Mouse (Mus musculus) R1 (cell line): ENCODE measurements around the gene Fam169a.

Experiments
- DNase-seq: peaks from one replicate; pipeline ENCODE4 v3.0.0-alpha.2; 2018; ENCODE audit warnings: low read depth, low spot score

Fam169a gene

DNA sequence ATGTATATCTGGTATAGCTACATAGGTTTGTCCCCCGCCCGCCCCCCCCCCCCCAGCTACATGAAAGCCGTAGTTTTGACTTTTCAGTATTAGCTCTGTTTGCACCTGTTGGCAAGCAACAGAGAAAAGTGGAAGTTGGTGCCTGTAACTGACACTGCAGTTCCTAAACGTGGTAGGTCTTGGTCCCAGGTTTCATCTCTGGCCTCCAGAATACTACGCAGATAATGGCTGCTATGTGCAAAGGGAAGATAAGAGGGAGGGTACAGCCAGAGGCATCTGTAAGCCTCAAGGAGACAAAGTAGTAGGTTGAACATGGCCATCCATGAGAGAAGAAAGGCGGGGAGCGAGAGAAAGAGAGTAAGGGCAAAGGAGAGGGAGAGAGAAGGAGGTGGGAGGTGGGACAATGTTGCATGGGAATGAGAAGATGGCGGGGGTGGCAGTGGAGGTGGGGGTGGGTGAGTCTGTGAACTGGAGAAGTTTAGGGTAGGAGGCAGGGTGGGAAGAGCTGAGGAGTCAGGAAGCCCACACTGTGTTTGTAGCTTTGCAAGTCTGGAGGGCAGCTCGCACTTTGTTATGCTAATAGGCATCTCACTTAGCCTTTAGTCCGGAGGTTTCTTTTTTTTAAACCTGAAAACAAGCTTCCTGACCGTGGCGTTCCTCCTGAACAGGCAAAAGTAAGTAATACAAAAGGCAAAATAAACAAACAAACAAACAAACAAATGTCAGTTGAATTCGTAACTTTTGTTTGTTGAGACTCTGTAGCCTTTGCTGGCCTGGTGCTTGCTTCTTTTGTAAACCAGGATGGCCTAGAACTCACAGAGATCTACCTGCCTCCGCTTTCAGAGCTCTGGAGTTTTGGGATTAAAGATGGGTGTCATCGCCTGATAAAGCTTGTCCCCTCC, at the start of gene Fam169a:
Gene Fam169a (plus strand): TSS at position 638 of the 902 bp plus-strand sequence.
- peak; percentile 98 for DNase-seq

DNA sequence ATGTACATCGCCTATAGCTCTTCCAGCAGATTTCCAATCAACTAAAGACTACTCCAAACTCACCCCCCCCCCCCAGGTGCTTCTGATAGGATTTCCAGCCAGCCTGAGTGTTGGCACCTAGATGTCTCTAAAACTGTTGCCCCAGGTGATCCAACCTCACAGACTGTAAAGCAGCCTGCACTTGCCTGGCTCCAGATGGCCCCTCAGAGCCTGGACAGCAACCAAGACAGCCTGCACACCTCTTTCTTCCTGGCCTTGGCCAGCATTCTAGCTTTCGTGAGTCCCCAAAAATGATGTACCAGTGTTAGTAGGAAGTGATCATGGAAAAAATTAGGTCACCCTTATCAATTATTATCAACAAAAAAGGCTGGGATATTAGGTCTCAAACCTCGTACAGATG, 49.4 kb upstream of the Fam169a start:
- DNase-seq, result no peak

DNA sequence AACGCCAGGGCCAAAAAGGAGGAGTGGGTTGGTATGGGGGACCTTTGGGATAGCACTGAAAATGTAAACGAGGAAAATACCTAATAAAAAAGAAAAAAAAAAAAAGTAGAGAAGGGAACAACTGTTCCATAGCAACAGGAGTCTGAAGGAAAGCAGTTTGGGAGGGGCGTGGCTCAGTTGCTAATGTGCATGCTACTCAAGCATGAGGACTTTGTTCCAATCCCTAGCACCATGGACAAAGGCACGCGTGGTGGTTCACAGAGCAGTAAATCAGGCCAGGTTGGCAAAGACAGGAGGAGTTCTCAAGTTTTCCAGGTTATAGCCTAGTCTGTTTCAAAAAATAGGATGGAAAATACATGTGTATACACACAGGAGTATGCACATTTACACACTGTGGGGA, 47.0 kb upstream of the Fam169a start:
- DNase-seq, result peak; percentile 88

DNA sequence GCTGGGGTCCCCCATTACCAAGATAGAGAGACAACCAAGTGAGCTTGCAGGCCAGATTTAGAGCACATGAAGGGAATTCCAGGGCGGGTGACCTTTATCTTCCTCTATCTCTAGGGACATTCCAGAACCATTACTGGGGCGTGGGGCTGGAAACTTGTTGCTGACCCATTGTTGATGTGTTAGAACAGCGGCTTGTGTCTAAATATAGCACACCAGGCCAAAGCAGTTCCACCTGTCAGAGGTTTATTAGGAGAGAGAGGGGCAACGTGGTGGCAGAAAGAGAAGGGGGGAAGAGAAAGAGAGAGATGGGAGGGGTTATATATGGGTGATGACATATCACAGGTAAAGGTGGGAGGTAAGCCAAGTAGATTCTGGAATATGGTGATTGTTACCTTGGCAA, 45.2 kb upstream of the Fam169a start:
- DNase-seq, result peak; percentile 40

DNA sequence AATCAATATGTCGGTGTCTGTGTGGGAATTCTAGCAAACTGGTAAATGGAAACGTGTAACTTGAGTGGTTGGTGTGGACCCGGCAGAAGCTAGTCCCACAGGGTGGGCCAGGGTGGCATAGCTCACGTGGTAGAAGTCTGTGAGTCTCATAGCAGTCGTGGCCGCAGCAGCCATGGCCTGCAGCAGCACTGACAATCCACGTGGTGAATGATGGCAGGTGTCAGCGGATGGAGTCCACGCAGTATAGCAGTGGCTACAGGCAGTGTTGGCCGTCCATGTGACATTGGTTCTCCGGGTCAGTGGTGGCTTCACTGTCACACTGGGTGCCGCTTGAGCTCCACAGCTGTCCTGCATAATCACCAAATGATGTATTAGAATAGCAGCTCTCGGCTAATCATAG, 37.0 kb upstream of the Fam169a start:
- DNase-seq, result no peak

DNA sequence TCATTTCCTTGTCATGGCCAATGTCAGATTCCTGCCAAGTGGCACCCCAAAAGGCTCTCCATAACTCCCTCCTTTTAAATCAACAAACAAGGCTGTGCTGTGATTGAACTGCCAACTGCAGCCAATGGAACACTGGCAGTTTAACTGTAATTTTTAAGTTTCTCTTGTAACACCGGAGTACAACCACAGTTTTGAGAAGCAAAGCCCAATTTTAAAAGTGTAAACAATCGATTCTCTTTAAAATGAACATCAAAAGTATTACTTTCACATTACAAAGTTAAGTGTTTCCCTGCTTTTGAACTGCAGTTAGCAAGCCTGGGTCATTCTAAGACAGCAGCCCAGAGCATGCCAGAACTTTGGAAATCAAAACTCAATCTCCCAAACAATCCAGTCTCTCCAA, 32.8 kb upstream of the Fam169a start, which contains the start of gene 1700029F12Rik:
Gene 1700029F12Rik (minus strand): TSS at position 101 of the 400 bp plus-strand sequence.
- DNase-seq, result no peak

DNA sequence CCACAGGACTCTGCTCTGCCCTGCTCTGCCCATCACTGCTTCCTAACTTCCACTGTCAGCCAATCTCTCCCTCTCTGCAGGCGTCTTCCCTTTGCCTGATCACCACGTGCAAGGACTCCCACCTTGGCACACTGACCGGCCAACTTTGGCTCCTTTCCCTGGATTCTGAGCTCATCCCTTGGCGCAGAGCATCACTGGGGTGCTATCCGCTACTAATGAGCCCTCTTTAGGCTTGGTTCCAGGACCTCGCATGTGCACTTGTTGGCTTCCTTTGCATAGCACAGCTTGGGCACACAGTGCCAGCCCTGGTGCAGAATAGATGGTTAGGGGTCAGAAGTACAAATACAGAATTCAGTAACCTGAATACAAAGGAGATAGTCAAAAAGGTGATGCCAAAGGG, 15.9 kb upstream of the Fam169a start:
- no peak for DNase-seq

DNA sequence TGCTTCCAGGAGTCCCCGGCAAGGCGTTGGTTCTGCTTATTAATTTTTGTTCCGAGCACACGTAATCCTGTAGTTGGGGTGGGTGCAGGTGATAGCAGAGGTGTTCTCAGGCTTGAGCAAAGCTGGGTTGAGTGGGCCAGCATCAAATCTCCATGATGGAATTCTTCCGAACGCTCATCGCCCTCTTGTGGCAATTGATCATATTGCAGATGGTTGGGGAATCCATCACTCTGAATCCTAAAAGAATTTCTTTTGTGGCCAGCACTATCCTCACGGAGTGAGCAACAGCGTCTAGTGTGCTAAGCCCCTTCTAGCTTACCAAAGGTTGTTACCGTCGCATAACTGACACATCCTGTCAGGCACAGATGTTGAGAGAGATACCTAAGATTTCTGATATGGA, 14.4 kb upstream of the Fam169a start:
- DNase-seq, result peak; percentile 86

DNA sequence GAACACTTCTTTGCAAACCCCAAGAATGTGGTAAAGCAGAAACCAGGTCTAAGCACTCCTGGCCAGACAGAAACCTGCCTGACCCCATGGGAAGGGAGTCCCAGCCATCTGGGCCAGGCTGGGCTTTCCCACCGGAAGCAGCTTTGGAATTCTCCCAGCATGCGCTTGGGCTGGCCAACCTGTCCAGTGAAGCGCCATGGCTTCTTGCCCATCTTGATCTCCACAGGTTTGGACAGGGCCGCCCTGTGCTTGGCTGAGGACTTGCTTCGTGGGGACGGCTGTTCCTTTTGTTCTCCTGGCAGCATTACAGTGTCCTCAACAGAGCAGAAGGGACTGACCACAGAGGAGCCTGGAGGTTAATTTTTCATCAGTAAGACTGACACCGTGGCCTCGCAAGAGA, 13.2 kb upstream of the Fam169a start:
- no peak for DNase-seq

DNA sequence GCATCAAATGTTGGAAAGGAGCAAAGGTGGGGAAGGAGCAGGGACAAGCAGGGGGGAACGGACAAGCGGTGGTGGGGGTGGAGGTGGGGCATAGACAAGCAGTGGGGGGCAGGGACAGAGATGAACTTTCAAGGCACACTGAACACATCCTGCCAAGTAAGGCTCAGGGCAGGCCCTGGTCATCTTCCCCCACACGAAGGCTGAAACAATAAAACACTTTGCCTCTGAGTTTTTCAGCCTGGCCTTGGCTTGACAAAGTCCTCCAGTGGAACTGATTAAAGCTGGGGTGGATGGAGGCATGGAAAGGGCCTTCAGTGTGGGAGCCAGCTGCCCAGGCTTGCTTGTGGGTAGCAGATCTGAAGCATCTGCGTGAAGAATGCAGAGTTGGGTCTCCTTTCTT, 9.3 kb upstream of the Fam169a start:
- DNase-seq, result no peak

DNA sequence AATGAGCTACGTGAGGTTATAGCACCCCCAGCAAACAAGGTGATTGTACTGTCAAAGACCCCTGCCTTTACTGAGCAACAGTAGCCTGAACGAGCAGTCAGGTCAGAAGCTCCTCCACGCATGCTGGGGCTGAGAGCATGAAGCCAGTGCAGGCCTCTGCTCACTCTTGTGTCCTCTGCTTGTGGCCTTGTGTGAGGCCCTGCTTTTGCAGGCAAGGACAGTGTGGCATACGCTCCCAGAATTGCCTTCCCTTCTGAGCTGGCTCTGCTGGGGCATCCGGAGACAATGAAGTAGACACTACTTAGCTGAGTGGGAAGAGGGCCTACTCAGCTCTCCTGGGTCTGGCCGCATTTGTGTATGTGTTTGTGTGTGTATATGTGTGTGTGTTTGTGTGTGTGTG, 7.3 kb upstream of the Fam169a start:
- no peak for DNase-seq

DNA sequence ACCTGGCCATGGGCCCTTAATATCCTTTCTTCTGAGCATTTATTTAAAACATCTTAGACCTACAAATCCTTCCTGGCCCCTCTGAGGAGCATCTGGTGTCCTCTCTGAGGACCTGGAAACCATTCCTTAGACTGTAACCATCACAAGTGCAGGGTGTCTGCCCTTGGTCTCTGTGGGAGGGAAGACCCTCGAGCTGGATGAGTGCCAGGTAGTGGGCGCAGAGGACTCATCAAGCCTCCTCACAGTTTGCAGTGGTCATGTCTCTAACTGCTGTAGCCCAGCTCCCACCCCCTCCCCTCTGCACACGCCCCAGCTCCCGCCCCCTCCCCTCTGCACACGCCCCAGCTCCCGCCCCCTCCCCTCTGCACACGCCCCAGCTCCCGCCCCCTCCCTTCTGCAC, 6.8 kb upstream of the Fam169a start:
- no peak for DNase-seq

DNA sequence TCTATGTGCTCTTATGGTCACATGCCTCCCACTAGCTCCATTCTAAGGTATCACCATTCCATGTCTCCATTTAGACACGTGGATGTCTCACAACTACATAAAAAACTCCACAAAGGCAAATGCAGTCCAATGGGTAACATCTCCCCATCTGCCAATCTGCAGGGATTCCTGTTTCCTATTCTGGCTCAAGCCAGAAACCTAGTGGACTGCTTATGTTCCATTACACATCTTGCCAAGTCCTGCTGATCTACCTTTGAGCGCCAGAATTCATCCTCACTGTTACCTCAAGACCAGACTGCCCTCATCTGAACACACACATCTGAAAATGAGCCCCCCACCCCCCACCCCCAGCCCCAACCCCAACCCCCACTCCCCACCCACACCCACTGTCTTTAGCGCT, 4.9 kb upstream of the Fam169a start:
- no peak for DNase-seq

DNA sequence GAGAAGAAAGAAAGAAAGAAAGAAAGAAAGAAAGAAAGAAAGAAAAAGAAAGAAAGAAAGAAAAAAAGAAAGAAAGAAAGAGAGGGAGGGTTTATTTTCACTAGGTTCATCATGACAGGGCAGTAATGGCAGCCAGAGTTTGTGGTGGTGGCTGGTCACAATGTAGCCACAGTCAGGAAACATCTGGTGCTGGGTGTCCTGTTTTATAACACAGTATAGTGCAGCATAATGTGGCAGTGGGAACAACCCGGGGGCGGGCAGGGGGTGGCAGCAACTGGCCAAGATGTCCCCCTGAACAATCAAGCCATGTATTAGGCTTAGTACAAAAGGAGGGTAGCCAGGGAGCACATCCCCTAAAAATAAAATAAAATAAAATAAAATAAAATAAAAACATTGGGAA, 3.7 kb upstream of the Fam169a start:
- DNase-seq, result no peak

DNA sequence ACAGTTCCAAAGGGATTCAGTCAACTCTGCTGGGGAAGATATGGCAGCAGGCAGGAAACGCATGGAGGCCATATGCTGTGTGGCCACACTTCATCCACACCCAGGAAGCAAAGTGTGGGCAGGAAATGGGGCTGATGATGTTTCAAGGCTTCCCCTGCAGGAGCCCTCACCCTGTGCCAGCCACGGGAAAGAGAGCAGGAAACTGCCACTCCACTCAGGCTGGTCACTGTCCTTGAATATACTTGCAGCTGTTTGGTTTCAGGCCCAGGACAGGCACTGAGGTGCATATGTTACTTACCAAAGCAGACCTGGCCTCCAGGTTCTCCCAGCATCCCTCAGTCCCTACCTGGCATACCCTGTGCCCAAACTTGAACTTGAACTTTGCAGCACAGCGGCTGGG, 2.7 kb upstream of the Fam169a start:
- DNase-seq, result peak; percentile 60

DNA sequence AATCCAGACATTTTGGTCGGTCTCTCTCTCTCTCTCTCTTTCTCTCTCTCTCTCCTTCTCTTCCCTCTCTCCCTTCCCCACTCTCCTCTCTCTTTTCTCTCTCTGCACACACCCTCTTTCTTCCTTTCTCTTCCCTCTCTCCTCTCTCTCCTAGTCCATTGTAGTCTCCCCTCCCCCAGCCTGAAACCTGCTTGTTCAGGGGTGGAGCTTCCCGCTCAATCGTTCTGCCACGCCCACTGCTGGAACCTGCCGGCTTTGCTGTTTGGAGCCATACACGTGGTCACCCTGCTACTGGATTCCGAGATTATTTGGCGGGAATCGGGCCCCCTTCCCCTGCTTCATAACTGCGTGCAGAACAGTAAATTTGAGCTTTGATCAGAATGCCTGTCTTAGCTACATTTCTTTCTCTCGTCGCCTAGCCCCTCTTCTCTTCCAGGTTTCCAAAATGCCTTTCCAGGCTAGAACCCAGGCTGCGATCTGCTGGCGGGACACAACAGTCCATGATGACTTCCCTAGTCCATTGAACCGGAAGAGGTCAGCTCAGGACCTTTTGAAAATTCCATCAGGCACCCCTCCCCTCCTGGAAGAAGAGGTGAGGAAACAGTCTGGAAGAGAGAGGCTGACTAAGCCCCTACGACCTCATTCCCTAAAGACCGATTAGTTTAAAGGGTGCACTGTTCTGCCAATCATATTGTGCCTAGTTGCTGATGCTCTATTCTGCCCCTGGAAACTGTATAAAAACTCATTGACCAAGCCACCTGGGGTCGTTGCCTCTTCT, 2.1 kb upstream of the Fam169a start:
- DNase-seq, result peak; percentile 88

DNA sequence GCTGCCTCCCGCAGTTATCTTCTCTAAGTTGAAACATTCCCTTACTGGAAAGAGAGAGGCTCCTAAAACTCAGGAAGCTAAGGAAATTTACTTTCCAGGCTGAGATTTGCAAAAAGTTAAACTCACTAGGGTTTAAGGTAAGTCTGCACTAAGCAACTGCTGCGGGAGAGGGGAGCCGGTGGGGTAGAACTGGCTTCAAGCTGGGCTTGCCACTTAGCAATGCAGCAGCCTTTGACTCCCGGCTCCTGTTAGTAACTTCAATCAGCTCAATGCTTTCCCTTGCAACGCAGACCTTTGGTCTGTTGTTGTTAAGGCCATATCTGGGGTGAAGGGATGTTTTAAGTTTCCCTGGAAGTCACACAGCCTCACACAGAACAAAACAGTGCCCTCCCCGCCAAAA, 605 bp downstream of the Fam169a start:
- peak; percentile 81 for DNase-seq

DNA sequence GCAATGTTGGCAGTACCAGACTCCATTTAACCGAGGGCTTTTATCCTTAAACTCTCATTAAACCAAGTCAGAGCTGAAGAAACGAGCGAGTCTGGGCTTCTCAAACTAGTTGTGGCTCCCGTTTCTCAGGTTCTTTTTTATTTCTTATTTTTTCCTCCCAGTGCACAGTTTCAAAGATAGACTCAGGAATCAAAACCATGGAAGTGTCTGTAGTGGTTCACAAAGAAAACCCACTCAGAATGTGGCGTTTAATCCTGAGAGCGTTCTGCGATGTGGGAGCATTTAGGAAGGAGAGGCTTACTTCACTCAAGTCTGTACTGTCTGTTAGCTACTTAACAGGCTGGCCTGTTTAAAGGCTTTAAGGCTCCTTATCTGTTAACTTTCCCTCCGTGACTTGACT, 1.1 kb downstream of the Fam169a start:
- DNase-seq, result no peak

DNA sequence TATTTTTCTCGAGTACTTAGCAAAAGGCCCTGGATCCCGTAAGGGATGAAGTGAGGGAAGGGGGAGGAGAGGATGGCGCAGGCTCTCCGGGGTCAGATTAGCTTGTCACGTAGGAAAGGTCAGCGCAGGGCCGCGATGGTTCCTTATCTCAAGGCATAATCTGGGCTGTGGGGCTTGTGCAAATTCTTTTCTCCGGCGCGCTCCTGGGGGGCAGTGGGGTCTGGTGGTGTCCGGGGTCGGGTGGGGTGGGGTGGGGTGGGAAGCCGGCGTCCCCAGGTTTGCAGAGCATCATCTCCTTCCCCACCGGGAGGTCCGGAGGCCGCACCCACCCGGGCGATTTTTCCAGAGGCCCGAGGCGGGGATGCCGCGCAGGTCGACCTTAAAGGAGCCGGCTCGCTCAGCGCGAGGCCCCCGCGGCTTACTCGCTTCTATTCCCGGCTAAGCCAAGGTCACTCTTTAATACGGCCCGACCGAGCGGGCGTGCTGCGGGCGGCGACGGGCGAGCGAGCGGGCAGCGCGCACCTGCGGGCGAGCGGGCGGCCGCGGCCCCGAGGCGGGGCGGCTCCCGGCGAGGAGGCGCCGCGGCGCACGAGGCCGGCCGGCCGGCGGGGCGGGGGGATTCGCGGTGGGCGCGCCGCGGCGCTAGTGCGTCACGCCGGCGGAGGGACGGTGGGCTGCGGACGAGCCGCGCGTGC, 4.0 kb downstream of the Fam169a start:
- DNase-seq, result peak; percentile 91

DNA sequence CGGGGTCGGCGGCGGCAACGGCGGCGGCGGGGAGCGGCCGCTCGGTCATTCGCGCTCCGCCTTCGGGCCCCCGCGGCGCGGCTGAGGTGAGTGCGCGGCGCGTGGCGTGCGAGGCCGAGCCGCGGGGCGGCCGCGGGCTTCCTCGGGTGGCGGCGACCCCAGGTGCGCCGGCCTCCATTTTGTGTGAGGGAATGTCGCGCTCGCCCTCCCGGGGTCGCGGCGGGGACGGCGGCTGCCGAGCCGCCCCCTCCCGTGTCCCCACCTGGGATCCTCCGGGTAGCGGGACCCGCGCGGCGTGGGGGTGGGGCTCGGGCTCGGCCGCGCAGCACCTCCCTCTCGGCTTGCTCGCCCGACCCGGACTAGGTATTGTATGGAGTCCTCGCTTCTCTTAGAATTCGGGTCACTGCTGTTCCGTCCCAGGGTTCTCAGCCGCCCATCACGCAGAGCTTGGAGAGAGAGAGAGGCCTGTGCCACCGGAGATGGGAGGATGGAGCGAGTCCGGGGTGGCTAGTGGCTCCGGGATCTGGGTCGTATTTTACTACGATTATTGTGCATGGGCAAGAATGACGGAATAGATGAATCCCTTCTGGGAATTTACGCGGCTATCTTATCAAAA, 4.6 kb downstream of the Fam169a start:
- DNase-seq, result peak; percentile 66

DNA sequence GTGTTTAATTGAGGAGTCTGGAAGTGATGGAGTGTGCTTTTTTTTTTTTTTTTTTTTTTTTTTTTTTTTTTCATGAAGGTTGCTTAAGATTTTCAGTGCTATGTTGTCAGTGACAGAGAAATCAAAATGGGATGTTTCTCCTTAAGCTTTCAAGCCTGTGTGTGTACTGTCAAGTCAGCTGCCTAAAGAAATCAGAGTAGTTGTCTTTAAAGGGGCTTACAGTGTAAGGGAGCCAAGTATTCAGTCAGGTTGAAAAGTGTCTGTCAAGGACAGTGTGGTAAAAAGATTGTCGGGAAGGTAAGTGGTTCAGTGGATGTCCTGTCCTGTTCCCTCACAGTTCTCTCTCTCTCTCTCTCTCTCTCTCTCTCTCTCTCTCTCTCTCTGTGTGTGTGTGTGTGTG, 6.4 kb downstream of the Fam169a start:
- DNase-seq, result no peak

DNA sequence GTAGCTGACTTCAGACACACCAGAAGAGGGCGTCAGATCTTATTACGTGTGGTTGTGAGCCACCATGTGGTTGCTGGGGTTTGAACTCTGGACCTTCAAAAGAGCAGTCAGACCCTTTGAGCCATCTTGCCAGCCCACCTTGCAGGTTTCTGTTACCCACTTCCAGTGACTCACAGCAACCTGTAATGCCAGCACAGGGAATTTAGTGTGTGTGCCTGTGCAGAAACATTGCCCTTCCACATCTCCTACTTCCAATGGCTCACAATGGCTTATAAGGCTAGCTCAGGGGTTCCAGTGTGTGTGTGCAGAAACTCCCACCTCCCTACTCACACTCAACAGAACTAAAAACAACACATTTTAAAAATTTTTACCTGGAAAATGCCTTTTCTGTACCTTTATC, 10.5 kb downstream of the Fam169a start:
- DNase-seq, result no peak
